Mouse (Mus musculus): ENCODE data around the gene Arhgap23. TPM values are rescaled to one million over a fixed set of nuclear protein-coding genes. Genes with fewer than 3 reads are reported as not detected.
A peak's percentile ranks its signal among the peaks of the same experiment; 100 is the strongest.

Gene Arhgap23
- polyA plus RNA-seq, 1 experiment from 2014 or later, result 4.3 TPM

GRCm38 (mm10) chr11:97408171-97408570 lies 7.2 kb upstream of the Arhgap23 start:
- DNase-seq (ENCODE audit: low spot score) (peak; percentile 70), ATAC-seq (ENCODE audit: low FRiP score, low TSS enrichment) (no peak)
- no peak overlapping the region for H3K27ac ChIP-seq (replicated peaks)
- peaks cover 7% of the 10 kb centered on the region for H3K4me1 ChIP-seq (replicated peaks; ENCODE audit: control insufficient read depth, insufficient read depth)
- 0% methylated on average over 6 of the region's 6 CpGs for WGBS
- no peaks in the 10 kb centered on the region for H3K27me3 ChIP-seq (ENCODE audit: control insufficient read depth, insufficient read depth, low read length)
- H3K9ac ChIP-seq (ENCODE audit: low read length), result no peak overlapping the region
- no peaks in the 10 kb centered on the region for H3K36me3 ChIP-seq (ENCODE audit: control insufficient read depth, insufficient read depth, low read length)
- no peak overlapping the region for H3K4me2 ChIP-seq (replicated peaks; ENCODE audit: low read depth)
- H3K4me3 ChIP-seq (ENCODE audit: low read depth, low read length), result no peak overlapping the region
- no peaks in the 10 kb centered on the region for H3K9me3 ChIP-seq (ENCODE audit: control insufficient read depth, low read length)
- TF ChIP-seq EP300 (optimal IDR thresholded peaks at IDR 0.05) (no peak), CTCF (IDR thresholded peaks at IDR 0.05; ENCODE audit: low read depth) (peak; percentile 83)

- WGBS, result 73% methylated on average over 4 of the region's 4 CpGs
- no peak overlapping the region for H3K9ac ChIP-seq (ENCODE audit: low read length)
- no peaks in the 10 kb centered on the region for H3K4me1 ChIP-seq (replicated peaks; ENCODE audit: control insufficient read depth, insufficient read depth)
- no peak for TF ChIP-seq EP300 (optimal IDR thresholded peaks at IDR 0.05)
- no peak for TF ChIP-seq CTCF (IDR thresholded peaks at IDR 0.05; ENCODE audit: low read depth)
- H3K4me3 ChIP-seq (ENCODE audit: low read depth, low read length), result no peak overlapping the region
- H3K27me3 ChIP-seq (ENCODE audit: control insufficient read depth, insufficient read depth, low read length), result no peaks in the 10 kb centered on the region
- no peak overlapping the region for H3K4me2 ChIP-seq (replicated peaks; ENCODE audit: low read depth)
- H3K9me3 ChIP-seq (ENCODE audit: control insufficient read depth, low read length), result no peaks in the 10 kb centered on the region
- no peaks in the 10 kb centered on the region for H3K36me3 ChIP-seq (ENCODE audit: control insufficient read depth, insufficient read depth, low read length)
- DNase-seq (ENCODE audit: low spot score) (no peak), ATAC-seq (ENCODE audit: low FRiP score, low TSS enrichment) (no peak)
- H3K27ac ChIP-seq (replicated peaks), result no peak overlapping the region
Observed at GRCm38 (mm10) chr11:97410958-97411357, 4.4 kb upstream of the Arhgap23 start.

GRCm38 (mm10) chr11:97412117-97412516 lies 3.2 kb upstream of the Arhgap23 start:
- H3K4me1 ChIP-seq (replicated peaks; ENCODE audit: control insufficient read depth, insufficient read depth), result no peaks in the 10 kb centered on the region
- no peak overlapping the region for H3K4me3 ChIP-seq (ENCODE audit: low read depth, low read length)
- TF ChIP-seq EP300 (optimal IDR thresholded peaks at IDR 0.05) (no peak), CTCF (IDR thresholded peaks at IDR 0.05; ENCODE audit: low read depth) (no peak)
- DNase-seq (ENCODE audit: low spot score) (no peak), ATAC-seq (ENCODE audit: low FRiP score, low TSS enrichment) (no peak)
- no peak overlapping the region for H3K9ac ChIP-seq (ENCODE audit: low read length)
- H3K27me3 ChIP-seq (ENCODE audit: control insufficient read depth, insufficient read depth, low read length), result no peaks in the 10 kb centered on the region
- 35% methylated on average over 3 of the region's 3 CpGs for WGBS
- no peak overlapping the region for H3K4me2 ChIP-seq (replicated peaks; ENCODE audit: low read depth)
- no peaks in the 10 kb centered on the region for H3K9me3 ChIP-seq (ENCODE audit: control insufficient read depth, low read length)
- 0 out of 2 replicates have a peak overlapping the region, but pooled peaks have one; percentile 63 for H3K27ac ChIP-seq (replicated peaks)
- no peaks in the 10 kb centered on the region for H3K36me3 ChIP-seq (ENCODE audit: control insufficient read depth, insufficient read depth, low read length)

GRCm38 (mm10) chr11:97412808-97413347 lies 2.5 kb upstream of the Arhgap23 start:
- WGBS, result 59% methylated on average over 10 of the region's 10 CpGs
- Histone ChIP-seq H3K4me2 (replicated peaks; ENCODE audit: low read depth) (no peak overlapping the region), H3K9ac (ENCODE audit: low read length) (no peak overlapping the region), H3K4me1 (replicated peaks; ENCODE audit: control insufficient read depth, insufficient read depth) (no peaks in the 10 kb centered on the region), H3K36me3 (ENCODE audit: control insufficient read depth, insufficient read depth, low read length) (no peaks in the 10 kb centered on the region), H3K27me3 (ENCODE audit: control insufficient read depth, insufficient read depth, low read length) (no peaks in the 10 kb centered on the region), H3K27ac (replicated peaks) (peak overlapping the region; percentile 63), H3K9me3 (ENCODE audit: control insufficient read depth, low read length) (no peaks in the 10 kb centered on the region), H3K4me3 (ENCODE audit: low read depth, low read length) (no peak overlapping the region)
- ATAC-seq (ENCODE audit: low FRiP score, low TSS enrichment) (no peak), DNase-seq (ENCODE audit: low spot score) (no peak)
- TF ChIP-seq EP300 (optimal IDR thresholded peaks at IDR 0.05), result no peak
- no peak for TF ChIP-seq CTCF (IDR thresholded peaks at IDR 0.05; ENCODE audit: low read depth)

DNA sequence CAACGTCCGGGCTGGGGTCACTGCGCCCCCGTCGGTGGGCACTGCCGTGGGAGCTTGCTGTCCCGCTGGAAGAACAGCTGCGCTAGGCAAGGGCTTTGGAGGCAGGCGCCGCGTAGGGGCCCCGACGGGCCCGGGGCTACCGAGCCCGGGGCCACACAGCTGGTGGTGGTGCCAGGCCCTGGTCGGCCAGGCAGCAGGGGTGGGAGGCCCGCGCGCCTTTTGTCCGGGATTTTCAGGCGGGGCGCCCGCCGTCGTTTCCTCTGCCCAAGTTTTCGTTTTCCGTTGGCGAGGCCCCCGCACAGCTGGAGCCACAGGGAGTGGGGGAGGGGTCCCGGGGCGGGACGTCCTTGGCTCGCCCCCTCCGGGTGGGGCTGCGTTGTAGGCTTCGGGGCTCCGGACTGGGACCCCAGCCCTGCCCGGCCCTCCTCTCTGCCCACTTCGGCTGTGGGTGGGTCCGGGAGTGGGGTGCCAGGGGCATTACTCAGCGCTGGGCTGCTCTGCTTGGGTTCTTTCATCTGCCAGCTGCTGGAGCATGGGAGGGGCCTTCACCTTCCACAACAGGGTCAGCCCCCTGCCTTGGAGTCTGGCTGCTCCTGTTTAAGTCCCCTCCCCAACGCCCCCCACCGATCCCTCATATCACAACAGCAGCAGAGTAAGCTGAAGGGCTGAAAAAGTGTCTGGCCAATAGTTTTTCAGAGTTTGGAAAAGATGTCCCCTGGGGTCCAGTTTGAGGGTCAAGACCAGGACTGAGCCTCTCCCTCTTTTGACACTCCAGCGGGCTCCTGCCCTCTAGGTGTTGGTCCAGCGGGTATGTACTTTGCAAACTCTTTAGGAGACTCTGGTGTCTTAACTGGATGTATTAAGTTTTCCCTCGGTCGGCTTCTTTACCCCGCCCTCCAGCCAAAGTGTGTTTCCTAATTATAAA lies 641 bp downstream of the Arhgap23 start:
- DNase-seq (ENCODE audit: low spot score), result peak; percentile 60
- H3K9me3 ChIP-seq (ENCODE audit: control insufficient read depth, low read length), result no peaks in the 10 kb centered on the region
- no peaks in the 10 kb centered on the region for H3K4me1 ChIP-seq (replicated peaks; ENCODE audit: control insufficient read depth, insufficient read depth)
- H3K9ac ChIP-seq (ENCODE audit: low read length), result peak overlapping the region; percentile 84
- TF ChIP-seq CTCF (IDR thresholded peaks at IDR 0.05; ENCODE audit: low read depth) (peak; percentile 24; the same call in 1 of the 2 replicates), EP300 (optimal IDR thresholded peaks at IDR 0.05) (no peak)
- H3K36me3 ChIP-seq (ENCODE audit: control insufficient read depth, insufficient read depth, low read length), result no peaks in the 10 kb centered on the region
- H3K4me2 ChIP-seq (replicated peaks; ENCODE audit: low read depth), result peak overlapping the region; percentile 98
- ATAC-seq (ENCODE audit: low FRiP score, low TSS enrichment), result peak; percentile 50
- peak overlapping the region; percentile 85 for H3K4me3 ChIP-seq (ENCODE audit: low read depth, low read length)
- no peaks in the 10 kb centered on the region for H3K27me3 ChIP-seq (ENCODE audit: control insufficient read depth, insufficient read depth, low read length)
- H3K27ac ChIP-seq (replicated peaks), result peak overlapping the region; percentile 92
- WGBS, result 1% methylated on average over 48 of the region's 49 CpGs

- peak overlapping the region; percentile 85 for H3K4me3 ChIP-seq (ENCODE audit: low read depth, low read length)
- ATAC-seq (ENCODE audit: low FRiP score, low TSS enrichment) (no peak), DNase-seq (ENCODE audit: low spot score) (no peak)
- H3K9me3 ChIP-seq (ENCODE audit: control insufficient read depth, low read length), result no peaks in the 10 kb centered on the region
- 18% methylated on average over 5 of the region's 5 CpGs for WGBS
- no peaks in the 10 kb centered on the region for H3K4me1 ChIP-seq (replicated peaks; ENCODE audit: control insufficient read depth, insufficient read depth)
- H3K36me3 ChIP-seq (ENCODE audit: control insufficient read depth, insufficient read depth, low read length), result no peaks in the 10 kb centered on the region
- TF ChIP-seq CTCF (IDR thresholded peaks at IDR 0.05; ENCODE audit: low read depth) (no peak), EP300 (optimal IDR thresholded peaks at IDR 0.05) (no peak)
- H3K27ac ChIP-seq (replicated peaks), result no peak overlapping the region; the same call in 1 of the 2 replicates
- no peaks in the 10 kb centered on the region for H3K27me3 ChIP-seq (ENCODE audit: control insufficient read depth, insufficient read depth, low read length)
- peak overlapping the region; percentile 98 for H3K4me2 ChIP-seq (replicated peaks; ENCODE audit: low read depth)
- peak overlapping the region; percentile 84; the same call in 1 of the 2 replicates for H3K9ac ChIP-seq (ENCODE audit: low read length)
Observed at GRCm38 (mm10) chr11:97416637-97417035, 1.3 kb downstream of the Arhgap23 start.

Data from stomach, postnatal 0 days (tissue).